Mouse (Mus musculus) hindbrain, embryonic 16.5 days (tissue): ENCODE data around the gene Chrd. TPM values are rescaled to one million over a fixed set of nuclear protein-coding genes. Genes with fewer than 3 reads are reported as not detected.

ENCODE experiments used
- ATAC-seq: fragments of 200-750 bp; cut with Nextera tagmentation; 2 replicates; pipeline ENCODE4 v1.8.0; 2017; ENCODE audit warnings: moderate TSS enrichment, moderate library complexity
- H3K27ac ChIP-seq: fragments of 300-500 bp; sonication (generic); 2 replicates; pipeline ENCODE4 v1.5.1; 2014; ENCODE audit warnings: low read depth, mild to moderate bottlenecking, control low read depth, low read length, moderate library complexity
- H3K27me3 ChIP-seq: fragments of 300-500 bp; sonication (generic); replicated peaks from 2 replicates; pipeline ENCODE4 v1.6.1; 2014; ENCODE audit warnings: low read length; ENCODE audit not compliant: control insufficient read depth, insufficient read depth
- H3K36me3 ChIP-seq: fragments of 300-500 bp; sonication (generic); 2 replicates; pipeline ENCODE4 v1.6.1; 2014; ENCODE audit warnings: mild to moderate bottlenecking, low read length, moderate library complexity, mixed read lengths; ENCODE audit not compliant: control insufficient read depth, insufficient read depth
- H3K4me1 ChIP-seq: fragments of 300-500 bp; sonication (generic); 2 replicates; pipeline ENCODE4 v1.6.1; 2014; ENCODE audit warnings: low read depth, low read length; ENCODE audit not compliant: control insufficient read depth, insufficient read depth
- H3K4me2 ChIP-seq: fragments of 300-500 bp; sonication (generic); 2 replicates; pipeline ENCODE4 v1.6.1; 2014; ENCODE audit warnings: mild to moderate bottlenecking, low read length, control low read depth, moderate library complexity
- H3K4me3 ChIP-seq: fragments of 300-500 bp; sonication (generic); 2 replicates; pipeline ENCODE4 v1.5.1; 2014; ENCODE audit warnings: mild to moderate bottlenecking, low read length, control low read depth, moderate library complexity
- H3K9ac ChIP-seq: fragments of 300-500 bp; sonication (generic); 2 replicates; pipeline ENCODE4 v1.6.1; 2014; ENCODE audit warnings: low read depth, mild to moderate bottlenecking, control low read depth, low read length, moderate library complexity
- H3K9me3 ChIP-seq: fragments of 300-500 bp; sonication (generic); 2 replicates; pipeline ENCODE4 v1.6.1; 2014; ENCODE audit warnings: mild to moderate bottlenecking, low read length, moderate library complexity; ENCODE audit not compliant: control insufficient read depth
- WGBS: fragments of 180-500 bp; shearing (Covaris S2); extraction: QIAGEN DNeasy Blood & Tissue Kit; methylation state at CpG from one replicate; pipeline ENCODE4 v1.1.7; 2014; 5-methylcytosine and 5-hydroxymethylcytosine counted together
- polyA plus RNA-seq: library from polyadenylated mRNA; unstranded; fragments of >200 nt; fragmentation: Nextera tagmentation; extraction: Ambion mirVana; gene quantifications from 2 replicates; pipeline ENCODE4 v1.2.1, GENCODE M21; 2015

The Chrd gene
- polyA plus RNA-seq, result 7.3 and 7.5 TPM in 2 replicates

DNA sequence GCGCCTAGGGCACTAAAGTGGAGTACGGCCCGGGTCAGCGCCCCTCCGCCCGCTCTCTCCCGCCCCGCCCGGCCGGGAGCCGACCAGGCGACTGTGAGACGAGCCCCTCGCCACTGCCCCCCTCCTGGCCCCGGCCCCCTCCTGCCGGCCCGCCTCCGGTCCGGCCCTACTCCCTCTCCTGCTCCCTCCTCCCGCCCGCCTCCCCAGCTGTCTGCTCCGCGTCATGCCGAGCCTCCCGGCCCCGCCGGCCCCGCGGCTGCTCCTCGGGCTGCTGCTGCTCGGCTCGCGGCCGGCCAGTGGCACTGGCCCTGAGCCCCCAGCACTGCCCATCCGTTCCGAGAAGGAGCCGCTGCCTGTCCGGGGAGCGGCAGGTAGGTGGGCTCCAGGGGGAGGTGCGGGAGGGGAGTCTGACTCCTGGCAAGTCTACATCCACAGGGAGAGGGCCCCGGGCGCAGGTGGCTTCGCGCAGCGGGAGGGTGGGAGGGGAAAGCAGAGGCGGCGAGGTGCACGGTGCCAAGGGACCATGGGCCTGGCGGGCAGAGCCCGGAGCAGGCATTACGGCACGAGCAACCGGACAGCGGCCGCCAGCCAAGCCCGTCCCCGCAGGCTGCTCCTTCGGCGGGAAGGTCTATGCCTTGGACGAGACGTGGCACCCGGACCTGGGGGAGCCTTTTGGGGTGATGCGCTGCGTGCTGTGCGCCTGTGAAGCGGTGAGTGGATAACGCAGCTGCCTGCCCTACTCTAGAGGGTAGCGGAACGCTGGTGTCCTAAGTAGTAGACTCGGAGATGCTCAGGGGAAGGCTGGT lies at the start of gene Chrd:
TSS of gene Chrd (plus strand) at position 203 of the 806 bp plus-strand sequence.
- ATAC-seq, result peak; percentile 76

DNA sequence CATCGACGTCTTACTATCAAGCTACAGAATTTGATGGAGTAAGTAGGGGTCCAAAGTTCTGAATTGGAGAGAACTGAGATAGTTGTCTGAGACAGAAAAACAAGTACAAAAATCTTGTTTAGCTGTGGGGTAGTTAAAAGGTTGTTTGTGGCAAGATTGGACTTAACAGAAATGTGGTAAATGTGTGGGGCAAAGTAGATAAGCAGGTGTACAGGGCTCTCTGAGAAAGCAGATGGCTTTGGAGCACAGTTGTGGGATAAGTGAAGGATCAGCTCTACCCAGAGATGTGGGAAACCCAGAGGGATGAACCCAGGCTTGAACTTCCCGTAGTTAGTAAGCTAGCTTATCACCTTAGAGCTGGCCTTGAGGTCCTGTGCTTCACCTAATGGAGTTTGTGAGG lies 42.2 kb upstream of the Chrd start:
- Histone ChIP-seq H3K4me2 (no peak overlapping the region), H3K9me3 (no peaks in the 10 kb centered on the region), H3K9ac (no peak overlapping the region), H3K27ac (no peak overlapping the region), H3K4me1 (peaks cover 24% of the 10 kb centered on the region), H3K36me3 (peaks cover 50% of the 10 kb centered on the region), H3K4me3 (no peak overlapping the region), H3K27me3 (no peaks in the 10 kb centered on the region)
- ATAC-seq, result no peak
- WGBS, result 88% methylated on average over 3 of the region's 3 CpGs

More for the DNA sequence above, at the start of gene Chrd:
- peaks cover 12% of the 10 kb centered on the region for H3K4me1 ChIP-seq
- WGBS, result under 1% methylated on average over 51 of the region's 70 CpGs
- H3K9me3 ChIP-seq, result no peaks in the 10 kb centered on the region
- peak within 1 kb of the TSS; percentile 80 for H3K4me3 ChIP-seq
- peak within 1 kb of the TSS; percentile 81 for H3K27ac ChIP-seq
- peak within 1 kb of the TSS; percentile 84 for H3K9ac ChIP-seq
- H3K36me3 ChIP-seq, result peaks cover 9% of the 10 kb centered on the region
- peaks cover 15% of the 10 kb centered on the region for H3K27me3 ChIP-seq
- peak within 1 kb of the TSS; percentile 83 for H3K4me2 ChIP-seq

DNA sequence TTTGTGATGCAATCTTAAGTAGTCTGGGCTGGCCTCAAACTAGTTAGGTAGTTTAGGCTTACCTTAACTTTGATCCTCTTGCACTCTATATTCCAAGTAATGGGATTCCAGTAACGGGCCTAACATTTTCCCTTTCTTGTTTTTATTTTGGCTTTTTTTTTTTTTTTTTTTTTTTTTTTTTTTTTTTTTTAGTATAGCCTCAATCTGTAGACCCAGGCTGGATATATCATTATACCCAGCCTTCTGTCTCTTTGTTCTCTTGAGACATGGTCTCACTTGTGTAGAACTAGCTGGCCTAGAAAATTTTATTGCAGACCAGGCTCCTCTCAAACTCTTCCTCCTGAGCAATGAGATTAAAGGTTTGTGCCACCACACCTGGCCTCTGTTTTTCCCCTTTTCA lies 41.3 kb upstream of the Chrd start:
- peaks cover 43% of the 10 kb centered on the region for H3K36me3 ChIP-seq
- H3K4me2 ChIP-seq, result no peak overlapping the region
- 86% methylated on average over 1 of the region's 1 CpGs for WGBS
- no peak overlapping the region for H3K27ac ChIP-seq
- peaks cover 31% of the 10 kb centered on the region for H3K4me1 ChIP-seq
- H3K9ac ChIP-seq, result no peak overlapping the region
- H3K9me3 ChIP-seq, result no peaks in the 10 kb centered on the region
- no peak overlapping the region for H3K4me3 ChIP-seq
- H3K27me3 ChIP-seq, result no peaks in the 10 kb centered on the region
- ATAC-seq, result no peak

DNA sequence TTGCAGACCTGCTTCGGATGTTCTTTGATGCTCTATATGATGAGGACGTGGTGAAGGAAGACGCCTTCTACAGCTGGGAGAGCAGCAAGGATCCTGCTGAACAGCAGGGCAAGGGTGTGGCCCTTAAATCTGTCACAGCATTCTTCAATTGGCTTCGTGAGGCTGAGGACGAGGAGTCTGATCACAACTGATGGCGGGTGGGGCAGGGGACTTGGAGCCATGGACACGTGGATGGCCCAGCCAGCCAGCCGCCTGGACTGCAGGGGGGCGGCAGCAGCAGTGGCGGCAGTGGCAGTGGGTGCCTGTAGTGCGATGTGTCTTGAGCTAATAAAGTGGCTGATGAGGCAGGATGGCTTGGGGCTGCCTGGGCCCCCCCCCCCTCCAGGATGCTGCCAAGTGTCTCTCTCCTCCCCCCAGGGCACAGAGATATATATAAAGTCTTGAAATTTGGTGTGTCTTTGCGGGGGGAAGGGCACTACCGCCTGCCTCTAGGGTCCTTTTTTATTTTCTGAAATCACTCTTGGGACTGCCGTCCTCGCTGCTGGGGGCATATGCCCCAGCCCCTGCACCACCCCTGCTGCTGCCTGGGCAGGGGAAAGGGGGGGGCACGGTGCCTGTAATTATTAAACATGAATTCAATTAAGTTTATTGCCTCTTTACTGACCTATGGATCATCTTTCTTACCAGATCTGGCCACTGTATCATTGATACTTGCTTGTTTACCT lies 40.5 kb upstream of the Chrd start:
- WGBS, result 38% methylated on average over 16 of the region's 16 CpGs
- H3K9ac ChIP-seq, result peak overlapping the region; percentile 93; the same call in 1 of the 2 replicates
- ATAC-seq, result no peak

DNA sequence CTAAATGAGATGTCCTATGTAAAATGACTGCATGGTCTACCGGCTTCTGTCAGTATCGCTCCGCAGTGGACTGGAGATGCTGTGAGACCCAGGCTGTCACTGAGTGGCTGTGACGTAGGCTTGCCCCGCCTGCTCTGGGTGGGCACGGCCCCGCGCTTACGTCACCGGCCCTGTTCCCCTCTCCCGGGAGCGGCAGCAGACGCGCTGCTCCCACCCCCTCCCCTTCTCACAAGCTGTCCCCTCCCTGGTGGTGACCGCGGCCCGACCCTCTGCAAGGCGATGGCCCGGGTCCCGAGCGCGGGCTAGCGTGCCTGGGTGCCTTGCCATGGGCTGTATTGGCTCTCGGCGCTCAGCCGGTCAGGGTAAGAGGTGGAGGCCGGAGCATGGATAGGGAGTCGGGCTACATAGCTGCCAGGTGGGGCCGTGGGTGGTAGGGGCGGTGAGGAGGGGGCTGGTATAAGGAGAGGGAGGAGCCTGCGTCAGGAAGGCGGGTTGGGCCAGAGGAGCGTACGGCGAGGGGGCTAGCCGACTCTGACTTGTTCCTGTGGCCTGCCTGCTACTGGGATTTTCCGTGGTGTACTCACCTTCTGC lies 39.7 kb upstream of the Chrd start, which contains the start of gene Fam131a:
TSS of gene Fam131a (plus strand) at position 131 of the 591 bp plus-strand sequence.
- Histone ChIP-seq H3K4me2 (peak within 1 kb of the TSS; percentile 88), H3K9ac (peak within 1 kb of the TSS; percentile 93), H3K4me1 (peaks cover 31% of the 10 kb centered on the region), H3K9me3 (no peaks in the 10 kb centered on the region), H3K36me3 (peaks cover 29% of the 10 kb centered on the region), H3K4me3 (peak within 1 kb of the TSS; percentile 72), H3K27me3 (no peaks in the 10 kb centered on the region), H3K27ac (peak within 1 kb of the TSS; percentile 96)
- WGBS, result under 1% methylated on average over 36 of the region's 37 CpGs
- ATAC-seq, result peak; percentile 94

More for the DNA sequence above, 40.5 kb upstream of the Chrd start:
- peaks cover 35% of the 10 kb centered on the region for H3K36me3 ChIP-seq
- H3K9me3 ChIP-seq, result no peaks in the 10 kb centered on the region
- no peaks in the 10 kb centered on the region for H3K27me3 ChIP-seq
- peaks cover 31% of the 10 kb centered on the region for H3K4me1 ChIP-seq
- peak overlapping the region; percentile 88 for H3K4me2 ChIP-seq
- H3K27ac ChIP-seq, result peak overlapping the region; percentile 96
- no peak overlapping the region for H3K4me3 ChIP-seq

DNA sequence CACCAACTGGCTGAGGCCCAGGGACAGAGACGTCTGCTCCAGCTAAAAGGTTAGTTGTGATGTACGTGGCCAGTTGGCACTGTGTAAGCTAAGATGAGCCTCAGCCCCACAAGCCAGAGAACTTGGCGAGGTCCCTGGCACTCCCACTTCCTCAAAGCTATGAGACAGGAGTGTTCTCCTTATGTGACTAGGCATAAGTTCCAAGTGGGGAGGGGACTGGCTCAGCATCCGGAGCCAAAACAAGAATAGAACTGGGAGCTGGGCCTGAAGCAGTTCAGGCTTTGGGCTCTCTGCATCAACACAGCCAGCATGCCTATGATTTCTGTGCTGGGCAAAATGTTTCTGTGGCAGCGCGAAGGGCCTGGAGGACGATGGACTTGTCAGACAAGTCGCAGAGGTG lies 38.1 kb upstream of the Chrd start:
- Histone ChIP-seq H3K9ac (no peak overlapping the region), H3K4me1 (peaks cover 31% of the 10 kb centered on the region), H3K36me3 (peaks cover 24% of the 10 kb centered on the region), H3K9me3 (no peaks in the 10 kb centered on the region), H3K4me2 (no peak overlapping the region; the same call in 1 of the 2 replicates), H3K27ac (peak overlapping the region; percentile 9; the same call in 1 of the 2 replicates), H3K27me3 (no peaks in the 10 kb centered on the region), H3K4me3 (no peak overlapping the region)
- no peak for ATAC-seq
- WGBS, result 58% methylated on average over 8 of the region's 8 CpGs

DNA sequence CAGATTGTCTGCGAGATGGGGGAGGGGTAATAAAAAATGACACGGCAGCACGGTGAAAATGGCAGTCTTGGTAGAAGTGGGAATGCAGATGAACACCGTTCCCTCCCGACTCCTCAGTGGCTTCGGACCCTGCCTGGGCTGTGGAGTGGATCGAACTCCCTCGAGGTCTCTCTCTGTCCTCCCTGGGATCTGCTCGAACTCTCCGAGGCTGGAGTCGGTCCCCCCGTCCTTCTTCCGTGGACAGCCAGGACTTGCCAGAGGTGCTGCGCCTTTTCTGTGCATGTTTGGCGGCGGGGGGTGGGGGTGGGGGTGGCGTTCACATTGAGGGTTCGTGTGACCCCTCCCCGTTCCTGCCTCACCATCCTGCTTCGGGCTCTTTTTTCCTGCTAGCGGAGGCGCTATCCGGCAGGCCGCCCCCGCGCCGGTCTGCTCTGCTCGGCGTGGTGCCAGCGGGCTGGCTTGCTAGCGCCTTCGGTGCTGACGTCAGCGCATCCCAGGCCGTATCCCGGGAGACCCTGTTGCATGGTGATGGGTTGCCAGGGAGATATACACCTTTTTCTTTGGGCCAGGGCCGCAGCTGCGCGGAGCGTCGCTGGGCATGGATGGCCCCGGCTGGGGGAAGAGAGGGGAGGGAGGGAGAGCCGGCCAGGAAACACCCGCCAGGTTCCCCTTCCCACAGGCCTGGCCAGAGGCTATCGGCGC lies 37.2 kb upstream of the Chrd start:
- Histone ChIP-seq H3K9me3 (no peaks in the 10 kb centered on the region), H3K4me1 (peaks cover 31% of the 10 kb centered on the region), H3K4me3 (peak overlapping the region; percentile 53), H3K4me2 (peak overlapping the region; percentile 82), H3K27me3 (no peaks in the 10 kb centered on the region), H3K36me3 (peaks cover 22% of the 10 kb centered on the region), H3K27ac (peak overlapping the region; percentile 77), H3K9ac (peak overlapping the region; percentile 76)
- ATAC-seq, result peak; percentile 77
- WGBS, result under 1% methylated on average over 46 of the region's 46 CpGs

DNA sequence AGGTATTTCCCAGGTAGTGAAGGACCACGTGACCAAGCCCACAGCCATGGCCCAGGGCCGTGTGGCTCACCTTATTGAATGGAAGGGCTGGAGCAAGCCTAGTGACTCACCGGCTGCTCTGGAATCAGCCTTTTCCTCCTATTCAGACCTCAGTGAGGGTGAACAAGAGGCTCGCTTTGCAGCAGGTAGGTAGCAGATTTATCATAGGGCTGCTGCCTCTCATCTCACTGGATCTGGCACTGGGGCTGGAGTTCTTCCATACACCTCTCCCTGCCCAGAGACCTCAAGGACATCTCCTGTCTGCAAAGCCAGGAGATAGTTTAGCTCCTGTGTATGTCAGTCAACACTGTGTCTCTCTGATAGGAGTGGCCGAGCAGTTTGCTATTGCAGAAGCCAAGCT lies 33.7 kb upstream of the Chrd start:
- H3K36me3 ChIP-seq, result peaks cover 20% of the 10 kb centered on the region
- WGBS, result 89% methylated on average over 5 of the region's 5 CpGs
- H3K27ac ChIP-seq, result no peak overlapping the region
- no peaks in the 10 kb centered on the region for H3K27me3 ChIP-seq
- H3K4me1 ChIP-seq, result peaks cover 29% of the 10 kb centered on the region
- H3K9ac ChIP-seq, result no peak overlapping the region
- H3K4me2 ChIP-seq, result no peak overlapping the region
- H3K9me3 ChIP-seq, result no peaks in the 10 kb centered on the region
- no peak for ATAC-seq
- H3K4me3 ChIP-seq, result no peak overlapping the region
